Mouse (Mus musculus) left cerebral cortex, adult 8-10 months (tissue): ENCODE data around the gene Slc22a14. TPM values are rescaled to one million over a fixed set of nuclear protein-coding genes. Genes with fewer than 3 reads are reported as not detected.

Experiments
- DNase-seq, 2 experiments: peaks; one replicate each; pipeline ENCODE4 v3.0.0; 2022; ENCODE audit warnings: low spot score in 2 of 2
- total RNA-seq, 4 experiments: library from RNA; stranded (reverse); gene quantifications; 2 replicates each; pipeline ENCODE4 v1.2.4; 2022

Slc22a14 gene
- total RNA-seq, 4 experiments from 2014 or later, result not detected

- no peak for DNase-seq
These were observed 219.7 kb downstream of the Slc22a14 start for GRCm38 (mm10) chr9:119145638-119146037.

GRCm38 (mm10) chr9:119145137-119145536 is 220.2 kb downstream of the Slc22a14 start:
- no peak for DNase-seq

GRCm38 (mm10) chr9:119144696-119145095 is 220.7 kb downstream of the Slc22a14 start:
- DNase-seq, result no peak

GRCm38 (mm10) chr9:119143372-119143771 is 222.0 kb downstream of the Slc22a14 start:
- no peak for DNase-seq

- no peak for DNase-seq
These were observed 223.3 kb downstream of the Slc22a14 start for GRCm38 (mm10) chr9:119142066-119142465.

GRCm38 (mm10) chr9:119138836-119139235 is 226.5 kb downstream of the Slc22a14 start:
- DNase-seq, result no peak

- no peak for DNase-seq
These were observed 234.7 kb downstream of the Slc22a14 start for GRCm38 (mm10) chr9:119130692-119131091.

- DNase-seq, result no peak
These were observed 236.7 kb downstream of the Slc22a14 start for GRCm38 (mm10) chr9:119128436-119129181.

- DNase-seq, result no peak
These were observed 242.6 kb downstream of the Slc22a14 start for GRCm38 (mm10) chr9:119122596-119123369.

GRCm38 (mm10) chr9:119120168-119120560 is 245.2 kb downstream of the Slc22a14 start:
- DNase-seq, result no peak

Other genes starting within 250 kb of the Slc22a14 start
- 1 to 10 TPM; 1.0 to 2.5 (median 2.0) TPM for gene Acaa1b, start 208.5 kb downstream of the Slc22a14 start, total RNA-seq
- not detected for gene Gm47289, start 206.4 kb downstream of the Slc22a14 start, total RNA-seq
- under 1 TPM in 1 of 4 experiments, not detected in 3; 0.21 TPM for gene Slc22a13, start 156.5 kb downstream of the Slc22a14 start, total RNA-seq
- 10 to 100 TPM; 34.5 to 38.8 (median 35.4) TPM for gene Oxsr1, start 43.1 kb downstream of the Slc22a14 start, total RNA-seq
- 10 to 100 TPM; 60.2 to 76.5 (median 66.7) TPM for gene Acaa1a, start 25.9 kb downstream of the Slc22a14 start, total RNA-seq
- 1 to 10 TPM; 7.0 to 8.5 (median 7.6) TPM for gene Myd88, start 24.1 kb downstream of the Slc22a14 start, total RNA-seq
- 1 to 10 TPM; 5.6 to 6.2 (median 5.8) TPM for gene Xylb, start 8.2 kb downstream of the Slc22a14 start, total RNA-seq
- 10 to 100 TPM; 14.9 to 18.4 (median 16.7) TPM for gene Acvr2b, start 36.6 kb upstream of the Slc22a14 start, total RNA-seq
- gene Exog, start 79.4 kb upstream of the Slc22a14 start, total RNA-seq, result 10 to 100 TPM; 17.9 to 21.2 (median 19.4) TPM
- 1 to 10 TPM; 3.5 to 4.6 (median 4.4) TPM for gene Scn5a, start 213.5 kb upstream of the Slc22a14 start, total RNA-seq